Mouse (Mus musculus): Measurements from ENCODE around the gene Zfp763. TPM values are rescaled to one million over a fixed set of nuclear protein-coding genes. Genes with fewer than 3 reads are reported as not detected.
"Not testable (repeated sequence)": the region's sequence is repeated elsewhere in the genome, so short reads cannot be mapped to it uniquely, and the experiment has no call there.

The Zfp763 gene
- polyA plus RNA-seq (2014; fragmentation: Nextera tagmentation; extraction: Ambion mirVana), result 26.2 and 27.0 TPM in 2 replicates

DNA sequence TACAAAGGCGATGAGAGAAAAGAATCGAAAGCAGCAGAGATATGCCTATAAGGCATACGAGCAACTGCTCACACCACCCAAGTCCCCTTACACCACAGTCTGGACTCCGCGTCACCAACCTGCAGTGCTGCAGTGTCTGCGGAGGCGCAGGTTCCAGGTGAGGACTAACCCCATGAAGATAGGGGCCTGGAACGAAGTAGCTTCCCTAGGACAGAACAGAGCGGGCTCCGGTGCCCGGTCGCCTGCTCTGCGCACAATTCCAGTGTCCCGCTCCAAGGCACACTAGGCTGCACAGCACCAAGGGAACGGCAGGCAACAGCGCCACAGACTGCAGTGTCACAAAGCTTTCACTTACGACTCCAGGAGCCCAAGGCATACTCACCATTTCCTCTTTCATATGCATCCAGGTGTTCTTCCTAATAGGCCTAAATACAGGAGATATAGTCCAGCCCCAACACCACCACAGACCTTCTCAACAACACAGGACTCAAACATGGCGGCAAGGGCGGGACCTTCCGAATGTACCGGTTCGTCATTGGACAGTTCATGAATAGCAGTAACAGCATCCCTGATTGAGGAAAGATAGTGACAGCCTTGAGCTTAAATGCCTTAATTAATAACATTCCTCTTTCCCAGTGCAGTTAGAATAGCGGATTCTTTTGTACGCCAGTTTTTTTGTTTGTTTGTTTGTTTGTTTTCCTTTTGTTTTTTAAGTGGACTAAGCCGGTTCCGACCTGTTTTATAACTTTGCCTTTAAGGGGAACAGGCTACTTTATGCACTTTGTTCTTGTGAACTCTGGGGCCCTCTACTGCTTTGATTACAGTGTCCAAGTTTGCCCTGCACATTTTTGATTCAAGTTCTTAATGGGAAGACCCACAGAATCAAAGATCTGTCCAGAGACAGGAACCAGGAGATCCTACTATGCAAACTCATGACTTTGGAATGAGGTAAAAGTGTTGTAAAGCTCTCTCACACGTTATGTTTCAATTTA is at the start of gene Zfp763:
Zfp763 (minus strand) TSS at position 503 of the 992 bp plus-strand sequence.
- peak within 1 kb of the TSS; percentile 85 for H3K9ac ChIP-seq (replicated peaks; ENCODE audit: low read length)
- ATAC-seq (replicated peaks; ENCODE audit: insufficient number of reproducible peaks, low FRiP score, low TSS enrichment, low read depth) (peak; percentile 98), DNase-seq (ENCODE audit: low spot score) (peak; percentile 93)
- peak within 1 kb of the TSS; percentile 37 for H3K4me2 ChIP-seq (ENCODE audit: low read depth, low read length)
- no peaks in the 10 kb centered on the region for H3K36me3 ChIP-seq (replicated peaks; ENCODE audit: control insufficient read depth, insufficient read depth, low read depth, low read length)
- H3K4me3 ChIP-seq (ENCODE audit: low read depth, low read length), result peak within 1 kb of the TSS; percentile 91
- H3K27ac ChIP-seq (replicated peaks; ENCODE audit: low read depth, low read length), result peak within 1 kb of the TSS; percentile 73
- H3K9me3 ChIP-seq (replicated peaks; ENCODE audit: control insufficient read depth, low read length), result no peaks in the 10 kb centered on the region
- H3K27me3 ChIP-seq (ENCODE audit: control insufficient read depth, insufficient read depth, low read length), result no peaks in the 10 kb centered on the region
- WGBS, result 4% methylated on average over 27 of the region's 27 CpGs
- no peaks in the 10 kb centered on the region for H3K4me1 ChIP-seq (ENCODE audit: control insufficient read depth, insufficient read depth, low read length)

DNA sequence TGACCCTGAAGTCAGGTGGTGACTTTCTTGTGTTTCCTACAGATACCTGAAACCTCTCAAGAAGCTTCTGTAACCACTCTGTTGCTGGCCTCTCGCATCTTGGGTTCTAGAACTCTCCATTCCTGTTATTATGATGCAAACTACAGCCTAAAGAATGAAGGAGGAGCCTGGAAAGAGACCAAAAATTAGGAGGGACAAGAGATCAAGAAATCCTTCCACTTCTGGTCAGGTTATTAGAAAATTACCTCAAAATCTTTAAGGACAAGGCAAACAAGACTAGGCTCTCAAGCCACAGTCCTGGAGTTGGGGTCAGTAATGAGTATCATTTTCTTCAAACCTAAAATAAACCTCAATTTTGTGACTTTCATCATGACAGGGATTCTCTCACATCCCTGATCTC is 34.8 kb upstream of the Zfp763 start, which contains the start of gene 4921501E09Rik:
4921501E09Rik (minus strand) TSS at position 101 of the 400 bp plus-strand sequence.
- 55% methylated on average over 1 of the region's 1 CpGs for WGBS
- Histone ChIP-seq H3K36me3 (replicated peaks; ENCODE audit: control insufficient read depth, insufficient read depth, low read depth, low read length) (no peaks in the 10 kb centered on the region), H3K4me1 (ENCODE audit: control insufficient read depth, insufficient read depth, low read length) (no peaks in the 10 kb centered on the region), H3K4me2 (ENCODE audit: low read depth, low read length) (no peak within 1 kb of the TSS), H3K9me3 (replicated peaks; ENCODE audit: control insufficient read depth, low read length) (no peaks in the 10 kb centered on the region), H3K9ac (replicated peaks; ENCODE audit: low read length) (no peak within 1 kb of the TSS), H3K27me3 (ENCODE audit: control insufficient read depth, insufficient read depth, low read length) (no peaks in the 10 kb centered on the region), H3K27ac (replicated peaks; ENCODE audit: low read depth, low read length) (no peak within 1 kb of the TSS), H3K4me3 (ENCODE audit: low read depth, low read length) (no peak within 1 kb of the TSS)
- ATAC-seq (replicated peaks; ENCODE audit: insufficient number of reproducible peaks, low FRiP score, low TSS enrichment, low read depth) (no peak), DNase-seq (ENCODE audit: low spot score) (no peak)

DNA sequence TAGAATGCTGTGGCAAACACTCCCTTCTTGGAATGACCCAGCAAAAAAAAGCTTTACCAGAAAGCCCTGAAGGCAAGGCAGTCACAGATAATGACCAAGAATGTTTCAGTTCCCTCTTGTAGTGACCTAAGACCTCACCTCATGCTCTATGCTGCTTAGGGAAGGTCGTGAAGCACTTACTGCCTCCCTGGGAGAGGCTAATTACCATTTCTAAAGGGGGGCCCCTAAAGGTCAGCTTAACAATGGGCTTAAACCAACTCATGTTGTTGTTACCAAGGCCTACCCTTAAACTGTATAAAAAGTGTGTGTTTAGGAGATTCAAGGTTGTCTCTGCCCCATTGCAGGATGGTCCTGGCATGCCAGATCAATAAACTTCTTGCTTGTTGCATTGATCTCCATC is 29.8 kb upstream of the Zfp763 start:
- DNase-seq (ENCODE audit: low spot score) (no peak), ATAC-seq (replicated peaks; ENCODE audit: insufficient number of reproducible peaks, low FRiP score, low TSS enrichment, low read depth) (no peak)
- no peaks in the 10 kb centered on the region for H3K27me3 ChIP-seq (ENCODE audit: control insufficient read depth, insufficient read depth, low read length)
- no peak overlapping the region for H3K27ac ChIP-seq (replicated peaks; ENCODE audit: low read depth, low read length)
- no peaks in the 10 kb centered on the region for H3K36me3 ChIP-seq (replicated peaks; ENCODE audit: control insufficient read depth, insufficient read depth, low read depth, low read length)
- H3K4me1 ChIP-seq (ENCODE audit: control insufficient read depth, insufficient read depth, low read length), result no peaks in the 10 kb centered on the region
- no peak overlapping the region for H3K4me2 ChIP-seq (ENCODE audit: low read depth, low read length)
- H3K9me3 ChIP-seq (replicated peaks; ENCODE audit: control insufficient read depth, low read length), result no peaks in the 10 kb centered on the region
- H3K9ac ChIP-seq (replicated peaks; ENCODE audit: low read length), result no peak overlapping the region
- WGBS, result 0% methylated on average over 1 of the region's 1 CpGs
- no peak overlapping the region for H3K4me3 ChIP-seq (ENCODE audit: low read depth, low read length)

DNA sequence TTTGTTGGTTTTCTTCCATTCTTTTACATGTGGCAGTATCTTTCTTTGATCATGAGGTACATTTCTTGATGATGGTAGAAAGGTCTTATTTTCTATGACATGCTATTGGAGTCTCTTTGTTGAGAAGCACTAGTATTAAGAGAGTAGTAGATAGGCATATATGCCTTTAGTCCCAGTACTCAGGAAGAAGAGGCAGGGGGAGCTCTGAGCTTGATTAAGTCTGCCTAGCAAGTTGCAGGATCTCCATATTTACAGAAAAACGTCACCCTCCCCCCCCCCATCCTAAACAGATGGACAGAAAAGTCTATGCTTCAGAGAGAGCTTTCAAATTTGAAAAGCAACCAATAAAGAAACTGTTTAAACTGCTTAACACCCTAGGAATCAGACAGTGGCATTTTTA is 25.6 kb upstream of the Zfp763 start:
- 18% methylated on average over 1 of the region's 1 CpGs for WGBS
- no peak overlapping the region for H3K4me3 ChIP-seq (ENCODE audit: low read depth, low read length)
- no peaks in the 10 kb centered on the region for H3K36me3 ChIP-seq (replicated peaks; ENCODE audit: control insufficient read depth, insufficient read depth, low read depth, low read length)
- H3K27ac ChIP-seq (replicated peaks; ENCODE audit: low read depth, low read length), result no peak overlapping the region
- no peaks in the 10 kb centered on the region for H3K27me3 ChIP-seq (ENCODE audit: control insufficient read depth, insufficient read depth, low read length)
- no peak overlapping the region for H3K9ac ChIP-seq (replicated peaks; ENCODE audit: low read length)
- no peaks in the 10 kb centered on the region for H3K4me1 ChIP-seq (ENCODE audit: control insufficient read depth, insufficient read depth, low read length)
- H3K9me3 ChIP-seq (replicated peaks; ENCODE audit: control insufficient read depth, low read length), result no peaks in the 10 kb centered on the region
- H3K4me2 ChIP-seq (ENCODE audit: low read depth, low read length), result no peak overlapping the region
- no peak for DNase-seq (ENCODE audit: low spot score)
- no peak for ATAC-seq (replicated peaks; ENCODE audit: insufficient number of reproducible peaks, low FRiP score, low TSS enrichment, low read depth)

DNA sequence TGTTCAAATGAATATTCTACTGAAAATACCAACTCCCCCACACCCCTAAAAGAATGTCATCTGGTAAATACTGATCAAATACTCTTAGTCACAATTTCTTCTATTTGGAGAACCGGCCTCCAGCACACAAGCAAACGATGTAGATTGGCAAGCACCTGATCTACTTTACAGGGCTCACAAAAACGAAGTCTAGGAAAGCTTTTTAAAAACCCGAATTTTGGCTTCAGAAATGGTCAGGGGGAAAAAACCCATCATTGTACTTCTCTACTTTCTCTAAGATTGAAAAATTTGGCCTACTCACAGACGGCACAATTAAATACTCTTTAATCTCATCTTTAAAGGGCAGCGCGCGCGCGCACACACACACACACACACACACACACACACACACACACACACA is 826 bp downstream of the Zfp763 start:
- Histone ChIP-seq H3K9me3 (replicated peaks; ENCODE audit: control insufficient read depth, low read length) (no peaks in the 10 kb centered on the region), H3K4me1 (ENCODE audit: control insufficient read depth, insufficient read depth, low read length) (no peaks in the 10 kb centered on the region), H3K4me2 (ENCODE audit: low read depth, low read length) (peak overlapping the region; percentile 37), H3K27me3 (ENCODE audit: control insufficient read depth, insufficient read depth, low read length) (no peaks in the 10 kb centered on the region), H3K27ac (replicated peaks; ENCODE audit: low read depth, low read length) (no peak overlapping the region), H3K4me3 (ENCODE audit: low read depth, low read length) (peak overlapping the region; percentile 91), H3K9ac (replicated peaks; ENCODE audit: low read length) (peak overlapping the region; percentile 85), H3K36me3 (replicated peaks; ENCODE audit: control insufficient read depth, insufficient read depth, low read depth, low read length) (no peaks in the 10 kb centered on the region)
- ATAC-seq (replicated peaks; ENCODE audit: insufficient number of reproducible peaks, low FRiP score, low TSS enrichment, low read depth) (no peak), DNase-seq (ENCODE audit: low spot score) (no peak)
- WGBS, result 28% methylated on average over 10 of the region's 10 CpGs

DNA sequence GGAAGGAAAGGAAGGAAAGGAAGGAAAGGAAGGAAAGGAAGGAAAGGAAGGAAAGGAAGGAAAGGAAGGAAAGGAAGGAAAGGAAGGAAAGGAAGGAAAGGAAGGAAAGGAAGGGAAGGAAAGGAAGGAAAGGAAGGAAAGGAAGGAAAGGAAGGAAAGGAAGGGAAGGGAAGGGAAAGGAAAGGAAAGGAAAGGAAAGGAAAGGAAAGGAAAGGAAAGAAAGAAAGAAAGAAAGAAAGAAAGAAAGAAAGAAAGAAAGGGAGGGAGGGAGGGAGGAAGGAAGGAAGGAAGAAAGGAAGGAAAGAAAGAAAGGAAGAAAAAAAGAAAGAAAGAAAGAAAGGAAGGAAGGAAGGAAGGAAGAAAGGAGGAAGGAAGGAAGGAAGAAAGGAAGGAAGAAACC is 12.8 kb downstream of the Zfp763 start:
- DNase-seq (ENCODE audit: low spot score); H3K4me2 ChIP-seq (ENCODE audit: low read depth, low read length); H3K9ac ChIP-seq (replicated peaks; ENCODE audit: low read length); H3K27me3 ChIP-seq (ENCODE audit: control insufficient read depth, insufficient read depth, low read length); H3K4me1 ChIP-seq (ENCODE audit: control insufficient read depth, insufficient read depth, low read length); H3K4me3 ChIP-seq (ENCODE audit: low read depth, low read length); H3K27ac ChIP-seq (replicated peaks; ENCODE audit: low read depth, low read length); ATAC-seq (replicated peaks; ENCODE audit: insufficient number of reproducible peaks, low FRiP score, low TSS enrichment, low read depth): not testable (repeated sequence)
- H3K36me3 ChIP-seq (replicated peaks; ENCODE audit: control insufficient read depth, insufficient read depth, low read depth, low read length), result peaks cover 41% of the 10 kb centered on the region
- H3K9me3 ChIP-seq (replicated peaks; ENCODE audit: control insufficient read depth, low read length), result peaks cover 19% of the 10 kb centered on the region

DNA sequence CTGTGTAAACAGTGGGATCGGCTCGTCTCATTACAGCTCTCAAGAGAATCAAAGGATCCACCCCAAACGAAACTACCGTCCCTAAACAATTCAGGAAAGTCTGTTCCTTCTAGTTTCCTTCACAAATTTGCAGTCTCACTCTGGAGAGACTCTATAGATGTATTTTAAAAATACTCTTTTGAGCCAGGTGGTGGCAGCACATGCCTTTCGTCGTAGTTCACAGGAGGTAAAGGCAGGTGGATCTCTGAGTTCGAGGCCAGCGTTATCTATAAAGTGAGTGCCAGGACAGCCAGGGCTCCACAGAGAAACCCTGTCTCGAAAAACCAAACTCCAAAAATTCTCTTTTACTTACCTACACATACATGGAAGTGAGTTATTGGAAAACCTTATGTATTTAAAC is 24.9 kb downstream of the Zfp763 start:
- Histone ChIP-seq H3K9ac (replicated peaks; ENCODE audit: low read length) (no peak overlapping the region), H3K9me3 (replicated peaks; ENCODE audit: control insufficient read depth, low read length) (no peaks in the 10 kb centered on the region), H3K4me2 (ENCODE audit: low read depth, low read length) (no peak overlapping the region), H3K4me1 (ENCODE audit: control insufficient read depth, insufficient read depth, low read length) (no peaks in the 10 kb centered on the region), H3K27me3 (ENCODE audit: control insufficient read depth, insufficient read depth, low read length) (no peaks in the 10 kb centered on the region), H3K27ac (replicated peaks; ENCODE audit: low read depth, low read length) (no peak overlapping the region), H3K4me3 (ENCODE audit: low read depth, low read length) (no peak overlapping the region), H3K36me3 (replicated peaks; ENCODE audit: control insufficient read depth, insufficient read depth, low read depth, low read length) (peaks cover 15% of the 10 kb centered on the region)
- DNase-seq (ENCODE audit: low spot score) (peak; percentile 7), ATAC-seq (replicated peaks; ENCODE audit: insufficient number of reproducible peaks, low FRiP score, low TSS enrichment, low read depth) (no peak)
- 53% methylated on average over 9 of the region's 9 CpGs for WGBS

DNA sequence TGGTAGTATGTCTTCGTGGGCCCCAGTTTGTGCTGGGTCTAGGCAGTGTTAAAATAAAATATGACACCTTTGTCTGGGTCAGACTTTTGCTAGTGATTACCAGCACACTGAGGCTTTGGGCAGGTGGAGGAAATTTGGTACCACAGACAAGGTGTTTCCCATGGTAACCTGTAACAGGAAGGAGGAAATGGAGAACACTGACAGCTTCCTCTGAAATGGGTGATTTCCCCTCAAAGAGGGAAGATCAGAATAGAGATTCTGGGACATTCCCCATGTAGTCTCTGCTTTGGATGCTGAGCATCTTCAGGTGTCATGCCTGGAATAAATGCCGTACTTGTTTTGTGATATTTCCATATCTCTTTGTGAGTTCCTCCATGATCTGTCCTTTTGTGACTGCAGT is 34.7 kb downstream of the Zfp763 start:
- Histone ChIP-seq H3K36me3 (replicated peaks; ENCODE audit: control insufficient read depth, insufficient read depth, low read depth, low read length) (peaks cover 15% of the 10 kb centered on the region), H3K4me2 (ENCODE audit: low read depth, low read length) (no peak overlapping the region), H3K4me3 (ENCODE audit: low read depth, low read length) (no peak overlapping the region), H3K9ac (replicated peaks; ENCODE audit: low read length) (no peak overlapping the region), H3K9me3 (replicated peaks; ENCODE audit: control insufficient read depth, low read length) (no peaks in the 10 kb centered on the region), H3K4me1 (ENCODE audit: control insufficient read depth, insufficient read depth, low read length) (no peaks in the 10 kb centered on the region), H3K27me3 (ENCODE audit: control insufficient read depth, insufficient read depth, low read length) (no peaks in the 10 kb centered on the region), H3K27ac (replicated peaks; ENCODE audit: low read depth, low read length) (no peak overlapping the region)
- no peak for DNase-seq (ENCODE audit: low spot score)
- no peak for ATAC-seq (replicated peaks; ENCODE audit: insufficient number of reproducible peaks, low FRiP score, low TSS enrichment, low read depth)
- WGBS, result 88% methylated on average over 2 of the region's 2 CpGs
